Mouse (Mus musculus): Measurements from ENCODE around the gene Mrnip. TPM values are rescaled to one million over a fixed set of nuclear protein-coding genes. Genes with fewer than 3 reads are reported as not detected.

The Mrnip gene
- polyA plus RNA-seq, 1 experiment from 2014 or later = 21.7 TPM

- Histone ChIP-seq H3K4me3 (no peak overlapping the region), H3K27ac (peak overlapping the region; percentile 43; the same call in 1 of the 2 replicates), H3K4me1 (peaks cover 11% of the 10 kb centered on the region), H3K27me3 (ENCODE audit: insufficient read depth, poor library complexity, severe bottlenecking) (no peaks in the 10 kb centered on the region), H3K9me3 (no peaks in the 10 kb centered on the region), H3K36me3 (peaks cover 86% of the 10 kb centered on the region)
- no peak for DNase-seq (ENCODE audit: low spot score)
- WGBS = 91% methylated on average over 11 of the region's 11 CpGs
Observed at GRCm38 (mm10) chr11:50147958-50148476, 26.2 kb upstream of the Mrnip start.

DNA sequence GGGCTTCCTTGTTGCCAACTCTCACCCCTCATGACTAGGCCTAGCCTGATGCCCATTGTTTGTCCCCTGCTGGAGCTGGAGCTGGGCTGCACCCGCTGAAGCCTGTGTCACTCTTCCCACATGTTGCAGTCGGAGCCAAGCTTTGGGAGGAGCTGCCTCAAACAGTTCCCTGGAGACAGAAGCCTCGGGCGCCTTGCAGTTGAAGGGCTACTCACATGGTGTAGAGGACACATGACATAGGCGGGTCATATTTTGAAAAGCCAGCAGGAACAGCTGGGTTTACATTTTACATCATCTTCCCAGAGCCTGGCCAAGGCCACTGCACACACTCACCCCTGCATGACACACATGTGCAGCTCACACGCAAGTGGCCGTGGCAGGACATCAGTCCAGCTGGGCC lies 25.0 kb upstream of the Mrnip start:
- no peak for DNase-seq (ENCODE audit: low spot score)
- WGBS = 86% methylated on average over 7 of the region's 7 CpGs
- Histone ChIP-seq H3K27me3 (ENCODE audit: insufficient read depth, poor library complexity, severe bottlenecking) (no peaks in the 10 kb centered on the region), H3K9me3 (no peaks in the 10 kb centered on the region), H3K4me1 (peaks cover 17% of the 10 kb centered on the region), H3K27ac (no peak overlapping the region), H3K36me3 (peaks cover 87% of the 10 kb centered on the region), H3K4me3 (no peak overlapping the region)

GRCm38 (mm10) chr11:50149603-50150150 lies 24.6 kb upstream of the Mrnip start:
- WGBS = 78% methylated on average over 9 of the region's 9 CpGs
- DNase-seq (ENCODE audit: low spot score) = no peak
- H3K4me1 ChIP-seq = peaks cover 19% of the 10 kb centered on the region
- peaks cover 89% of the 10 kb centered on the region for H3K36me3 ChIP-seq
- H3K9me3 ChIP-seq = no peaks in the 10 kb centered on the region
- H3K4me3 ChIP-seq = no peak overlapping the region
- H3K27ac ChIP-seq = no peak overlapping the region
- no peaks in the 10 kb centered on the region for H3K27me3 ChIP-seq (ENCODE audit: insufficient read depth, poor library complexity, severe bottlenecking)

DNA sequence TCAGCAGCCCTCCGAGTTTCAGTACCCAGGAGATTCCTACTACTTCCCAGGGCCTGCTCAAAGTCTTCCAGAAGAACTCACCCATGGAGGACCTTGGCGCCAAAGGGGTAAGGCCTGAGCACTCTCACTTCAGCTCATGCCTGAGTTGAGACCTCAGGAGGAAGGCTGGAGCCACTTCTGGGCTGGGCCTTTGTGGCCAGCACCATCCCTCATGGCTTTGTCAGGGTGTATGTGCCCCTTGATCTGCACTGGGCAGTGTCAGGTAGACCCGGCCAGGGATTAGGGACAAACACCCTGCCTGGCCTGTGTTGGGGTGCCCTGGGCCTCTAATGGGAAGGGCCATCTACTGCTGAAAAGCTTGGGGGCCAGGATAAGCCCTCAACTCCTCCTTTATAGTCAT lies 22.9 kb upstream of the Mrnip start:
- no peak for DNase-seq (ENCODE audit: low spot score)
- WGBS = 85% methylated on average over 3 of the region's 3 CpGs
- no peak overlapping the region for H3K4me3 ChIP-seq
- peaks cover 25% of the 10 kb centered on the region for H3K4me1 ChIP-seq
- no peaks in the 10 kb centered on the region for H3K9me3 ChIP-seq
- H3K27me3 ChIP-seq (ENCODE audit: insufficient read depth, poor library complexity, severe bottlenecking) = no peaks in the 10 kb centered on the region
- H3K27ac ChIP-seq = no peak overlapping the region
- peaks cover 88% of the 10 kb centered on the region for H3K36me3 ChIP-seq

- DNase-seq (ENCODE audit: low spot score) = no peak
- Histone ChIP-seq H3K9me3 (no peaks in the 10 kb centered on the region), H3K36me3 (peaks cover 97% of the 10 kb centered on the region), H3K27me3 (ENCODE audit: insufficient read depth, poor library complexity, severe bottlenecking) (no peaks in the 10 kb centered on the region), H3K4me3 (no peak overlapping the region), H3K27ac (no peak overlapping the region), H3K4me1 (peaks cover 14% of the 10 kb centered on the region; the same call in 1 of the 2 replicates)
- 74% methylated on average over 9 of the region's 9 CpGs for WGBS
Observed at GRCm38 (mm10) chr11:50154166-50154565, 20.1 kb upstream of the Mrnip start.

DNA sequence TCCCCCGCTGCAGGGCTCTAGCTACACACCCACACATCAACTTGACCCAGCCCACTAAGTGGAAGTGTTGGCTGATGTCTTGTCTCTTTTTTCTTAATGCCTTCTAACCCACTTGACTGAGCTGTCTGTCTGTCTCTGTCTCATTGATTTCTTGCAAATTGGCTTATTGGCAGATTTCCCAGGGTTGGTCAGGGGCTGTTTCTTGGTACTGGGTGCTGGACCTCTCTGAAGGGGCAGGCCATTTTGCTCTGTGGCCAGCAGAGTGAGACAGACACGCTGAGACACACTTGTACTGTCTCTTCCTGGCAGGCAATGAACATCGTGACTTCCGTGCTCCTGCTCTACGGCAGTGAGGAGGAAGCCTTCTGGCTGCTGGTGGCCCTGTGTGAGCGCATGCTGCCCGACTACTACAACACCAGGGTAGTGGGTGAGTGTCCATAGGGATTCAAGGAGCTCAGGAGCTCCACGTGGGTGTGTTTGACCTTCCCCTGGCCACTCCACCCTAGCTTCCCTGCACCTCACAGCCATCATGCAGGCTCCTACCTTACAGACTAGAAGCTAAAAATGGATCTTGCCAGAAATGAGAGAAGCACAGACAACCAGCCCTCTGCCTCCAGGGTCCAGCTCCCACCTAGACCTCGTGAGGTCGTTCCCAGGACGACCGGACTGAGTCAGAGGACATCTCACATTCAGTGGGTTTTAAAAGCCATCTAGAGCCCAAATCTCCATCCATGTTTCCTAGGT lies 19.3 kb upstream of the Mrnip start:
- Histone ChIP-seq H3K9me3 (no peaks in the 10 kb centered on the region), H3K4me3 (no peak overlapping the region), H3K4me1 (peaks cover 14% of the 10 kb centered on the region; the same call in 1 of the 2 replicates), H3K27me3 (ENCODE audit: insufficient read depth, poor library complexity, severe bottlenecking) (no peaks in the 10 kb centered on the region), H3K27ac (no peak overlapping the region), H3K36me3 (peaks cover 97% of the 10 kb centered on the region)
- 86% methylated on average over 12 of the region's 12 CpGs for WGBS
- DNase-seq (ENCODE audit: low spot score) = no peak

GRCm38 (mm10) chr11:50155785-50156184 lies 18.5 kb upstream of the Mrnip start:
- H3K9me3 ChIP-seq = no peaks in the 10 kb centered on the region
- H3K36me3 ChIP-seq = peaks cover 95% of the 10 kb centered on the region
- DNase-seq (ENCODE audit: low spot score) = no peak
- no peak overlapping the region for H3K27ac ChIP-seq
- H3K4me3 ChIP-seq = no peak overlapping the region
- WGBS = 87% methylated on average over 2 of the region's 2 CpGs
- peaks cover 14% of the 10 kb centered on the region; the same call in 1 of the 2 replicates for H3K4me1 ChIP-seq
- no peaks in the 10 kb centered on the region for H3K27me3 ChIP-seq (ENCODE audit: insufficient read depth, poor library complexity, severe bottlenecking)

DNA sequence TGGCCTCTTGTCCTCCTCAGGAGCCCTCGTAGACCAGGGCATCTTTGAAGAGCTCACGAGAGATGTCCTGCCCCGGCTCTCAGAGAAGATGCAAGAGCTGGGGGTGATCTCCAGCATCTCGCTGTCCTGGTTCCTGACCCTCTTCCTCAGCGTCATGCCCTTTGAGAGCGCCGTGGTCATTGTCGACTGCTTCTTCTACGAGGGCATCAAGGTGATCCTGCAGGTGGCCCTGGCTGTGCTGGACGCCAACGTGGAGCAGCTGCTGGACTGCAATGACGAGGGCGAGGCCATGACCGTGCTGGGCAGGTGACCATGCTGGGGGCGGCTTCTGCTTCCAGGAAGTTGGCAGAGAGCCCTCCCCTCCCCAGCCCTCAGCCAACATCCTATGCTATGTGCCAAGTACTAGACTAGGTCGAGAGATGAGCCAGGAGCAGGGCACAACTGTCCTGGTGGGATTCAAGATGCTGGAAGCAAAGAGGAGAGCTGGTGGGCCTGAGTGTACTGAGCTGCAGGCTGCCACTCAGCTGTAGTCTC lies 17.5 kb upstream of the Mrnip start:
- Histone ChIP-seq H3K27ac (no peak overlapping the region), H3K4me3 (no peak overlapping the region), H3K4me1 (peaks cover 17% of the 10 kb centered on the region), H3K27me3 (ENCODE audit: insufficient read depth, poor library complexity, severe bottlenecking) (no peaks in the 10 kb centered on the region), H3K36me3 (peaks cover 94% of the 10 kb centered on the region), H3K9me3 (no peaks in the 10 kb centered on the region)
- DNase-seq (ENCODE audit: low spot score) = no peak
- 90% methylated on average over 16 of the region's 16 CpGs for WGBS

DNA sequence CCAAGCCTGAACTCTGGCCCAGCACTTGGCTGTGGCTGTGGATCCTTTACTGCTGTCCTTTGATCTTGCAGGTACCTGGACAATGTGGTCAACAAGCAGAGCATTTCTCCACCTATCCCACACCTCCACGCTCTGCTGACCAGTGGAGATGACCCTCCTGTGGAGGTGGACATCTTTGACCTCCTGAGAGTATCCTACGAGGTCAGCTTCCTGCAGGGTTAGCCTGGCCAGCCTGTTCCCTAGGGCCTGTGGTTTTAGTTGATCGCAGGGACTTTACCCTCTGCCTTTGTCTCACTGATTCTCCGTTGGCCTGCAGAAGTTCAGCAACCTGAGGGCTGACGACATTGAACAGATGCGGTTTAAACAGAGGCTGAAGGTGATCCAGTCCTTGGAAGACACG lies 15.9 kb upstream of the Mrnip start:
- no peaks in the 10 kb centered on the region for H3K9me3 ChIP-seq
- no peaks in the 10 kb centered on the region for H3K27me3 ChIP-seq (ENCODE audit: insufficient read depth, poor library complexity, severe bottlenecking)
- H3K36me3 ChIP-seq = peaks cover 89% of the 10 kb centered on the region
- no peak for DNase-seq (ENCODE audit: low spot score)
- 88% methylated on average over 7 of the region's 7 CpGs for WGBS
- no peak overlapping the region for H3K27ac ChIP-seq
- H3K4me3 ChIP-seq = no peak overlapping the region
- peaks cover 20% of the 10 kb centered on the region for H3K4me1 ChIP-seq

GRCm38 (mm10) chr11:50159347-50159746 lies 14.9 kb upstream of the Mrnip start:
- DNase-seq (ENCODE audit: low spot score) = no peak
- H3K4me1 ChIP-seq = peaks cover 13% of the 10 kb centered on the region
- H3K27me3 ChIP-seq (ENCODE audit: insufficient read depth, poor library complexity, severe bottlenecking) = no peaks in the 10 kb centered on the region
- H3K4me3 ChIP-seq = no peak overlapping the region
- WGBS = 77% methylated on average over 4 of the region's 4 CpGs
- H3K27ac ChIP-seq = no peak overlapping the region
- no peaks in the 10 kb centered on the region for H3K9me3 ChIP-seq
- peaks cover 89% of the 10 kb centered on the region for H3K36me3 ChIP-seq

DNA sequence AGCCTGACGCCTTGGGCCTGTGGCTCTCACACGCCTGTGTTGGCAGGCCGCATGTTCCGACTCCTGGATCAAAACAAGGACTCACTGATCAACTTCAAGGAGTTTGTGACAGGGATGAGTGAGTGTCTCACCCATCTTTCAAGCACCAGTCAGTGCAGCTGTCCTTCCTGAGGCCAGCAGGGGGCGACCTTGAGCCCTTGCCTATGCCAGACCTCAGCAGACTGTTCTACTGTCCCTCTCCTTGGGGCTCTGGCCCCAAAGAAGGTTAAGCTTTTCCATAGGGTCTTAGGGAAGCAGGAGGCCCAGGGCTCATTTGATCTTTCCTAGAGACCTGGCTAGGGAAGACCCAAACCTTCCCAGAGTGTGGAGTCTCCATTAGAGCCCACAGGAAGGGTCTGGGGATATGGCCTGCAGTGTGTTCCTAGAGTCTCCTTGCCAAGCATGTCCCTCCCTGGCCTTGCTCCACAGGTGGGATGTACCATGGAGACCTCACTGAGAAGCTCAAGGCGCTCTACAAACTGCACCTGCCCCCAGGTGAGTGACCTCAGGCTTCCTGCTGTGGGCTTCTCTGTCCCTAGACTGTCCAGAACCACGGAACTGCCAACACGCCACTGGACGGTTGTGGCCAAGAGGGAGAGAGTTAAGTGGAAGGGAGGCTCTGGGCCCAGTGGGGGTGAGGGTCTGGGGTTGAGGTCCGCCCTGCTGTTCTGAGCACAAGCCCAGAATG lies 12.5 kb upstream of the Mrnip start:
- H3K4me3 ChIP-seq = no peak overlapping the region
- peaks cover 6% of the 10 kb centered on the region; the same call in 1 of the 2 replicates for H3K4me1 ChIP-seq
- H3K27ac ChIP-seq = no peak overlapping the region
- peaks cover 73% of the 10 kb centered on the region for H3K36me3 ChIP-seq
- DNase-seq (ENCODE audit: low spot score) = no peak
- H3K9me3 ChIP-seq = no peaks in the 10 kb centered on the region
- 55% methylated on average over 10 of the region's 10 CpGs for WGBS
- no peaks in the 10 kb centered on the region for H3K27me3 ChIP-seq (ENCODE audit: insufficient read depth, poor library complexity, severe bottlenecking)

DNA sequence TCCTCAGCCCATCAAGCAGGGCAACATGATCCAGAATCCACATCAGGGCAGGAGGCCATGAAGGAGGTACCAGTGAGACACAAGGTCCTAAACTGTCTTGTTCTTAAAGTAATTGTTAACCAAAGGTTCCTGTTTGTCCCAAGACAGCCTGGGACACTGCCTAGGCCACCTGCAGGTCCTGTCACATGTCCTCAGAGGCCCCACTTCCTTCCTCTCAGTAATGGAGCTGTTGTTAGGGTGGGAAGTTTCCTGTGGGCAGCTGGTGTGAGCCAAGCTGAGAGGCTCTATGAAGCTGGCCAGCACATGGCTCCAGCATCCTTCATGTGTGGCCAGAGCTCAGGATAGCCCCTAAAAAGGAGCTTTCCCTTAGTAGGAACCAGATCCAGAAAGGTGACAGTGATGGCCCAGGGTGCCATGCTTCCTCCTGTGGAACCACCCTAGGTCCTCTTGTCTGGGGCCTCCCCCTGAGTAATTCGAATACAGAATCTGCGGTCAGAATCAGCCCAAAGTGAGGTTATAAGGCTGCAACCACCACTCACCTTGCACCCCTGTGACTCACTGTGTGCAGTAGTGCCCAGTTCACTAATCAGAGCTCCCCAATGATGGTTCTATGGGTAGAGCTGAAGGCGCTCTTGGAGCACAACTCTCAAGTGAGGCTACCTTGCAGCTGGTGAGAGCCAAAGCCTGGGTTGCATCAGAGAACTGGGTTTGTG lies 11.8 kb upstream of the Mrnip start:
- H3K36me3 ChIP-seq = peaks cover 66% of the 10 kb centered on the region
- no peak overlapping the region for H3K27ac ChIP-seq
- H3K27me3 ChIP-seq (ENCODE audit: insufficient read depth, poor library complexity, severe bottlenecking) = no peaks in the 10 kb centered on the region
- no peak overlapping the region for H3K4me3 ChIP-seq
- WGBS = 90% methylated on average over 3 of the region's 3 CpGs
- no peak for DNase-seq (ENCODE audit: low spot score)
- peaks cover 6% of the 10 kb centered on the region; the same call in 1 of the 2 replicates for H3K4me1 ChIP-seq
- no peaks in the 10 kb centered on the region for H3K9me3 ChIP-seq
